Mouse (Mus musculus): ENCODE results near the gene Pald1. TPM values are rescaled to one million over a fixed set of nuclear protein-coding genes. Genes with fewer than 3 reads are reported as not detected.

Pald1 gene
- polyA plus RNA-seq, 2 experiments from 2014 or later = not detected

- ATAC-seq = no peak
Observed at GRCm38 (mm10) chr10:61325782-61326328, 57.5 kb downstream of the Pald1 start.

DNA sequence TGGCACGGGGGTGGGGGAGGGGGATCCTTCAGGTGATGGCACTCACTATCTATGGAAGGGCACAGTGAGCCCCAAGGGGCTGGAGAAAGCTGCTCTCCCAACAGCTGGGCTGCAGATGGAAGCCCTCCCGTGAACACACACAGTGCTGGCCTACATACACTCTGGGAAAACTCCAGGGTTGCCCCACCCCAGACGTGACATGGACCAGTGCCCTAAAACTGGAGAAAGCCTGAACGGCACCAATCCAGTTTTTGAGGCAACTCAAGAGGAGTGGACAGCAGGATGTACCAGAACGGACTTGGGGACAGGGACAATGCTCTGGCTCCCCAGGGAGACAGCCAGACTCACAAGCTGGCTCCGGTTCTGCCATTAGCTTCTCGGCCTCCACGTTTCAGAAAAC is 58.6 kb downstream of the Pald1 start:
- ATAC-seq = no peak

GRCm38 (mm10) chr10:61318527-61318926 is 64.8 kb downstream of the Pald1 start:
- ATAC-seq = no peak

- ATAC-seq = no peak
Observed at GRCm38 (mm10) chr10:61315324-61315880, 67.9 kb downstream of the Pald1 start.

DNA sequence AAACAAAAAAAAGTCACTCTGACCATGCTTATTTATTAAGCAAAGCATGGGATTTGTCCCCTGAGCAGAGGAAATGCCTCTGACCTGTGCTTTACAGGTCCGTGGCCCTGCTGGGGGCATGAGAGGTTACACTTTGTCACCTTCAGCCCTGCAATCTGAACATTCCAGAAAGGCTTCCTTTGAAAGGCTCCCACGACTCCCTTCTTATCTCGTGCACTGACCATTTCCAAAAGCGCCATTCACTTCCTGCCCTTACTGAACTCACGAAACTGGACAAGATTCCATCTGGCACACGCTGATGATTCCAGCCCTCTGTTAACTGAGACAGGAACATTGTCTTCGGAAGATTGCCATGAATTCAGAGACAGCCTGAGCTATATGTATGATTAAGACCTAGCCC is 69.6 kb downstream of the Pald1 start:
- ATAC-seq = no peak

DNA sequence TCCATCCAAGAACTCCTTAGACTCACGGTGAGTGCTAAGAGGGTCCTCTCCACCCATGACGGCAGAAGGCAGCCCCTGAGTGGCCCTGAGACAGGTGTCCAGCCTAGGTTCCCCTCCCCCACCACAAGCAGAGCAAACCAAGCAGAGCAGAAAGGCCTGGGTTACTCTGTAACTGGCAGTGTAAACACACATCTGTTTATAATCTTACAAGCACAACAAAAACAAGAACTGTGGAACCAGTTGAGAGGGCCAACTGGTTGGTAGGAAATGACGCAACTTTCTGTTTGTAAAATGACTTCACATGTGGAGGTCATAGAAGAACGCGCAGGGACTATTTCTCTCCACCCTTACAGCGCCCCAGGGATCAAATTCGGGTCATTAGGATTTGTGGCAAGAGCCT is 70.6 kb downstream of the Pald1 start:
- no peak for ATAC-seq

GRCm38 (mm10) chr10:61312159-61312558 is 71.2 kb downstream of the Pald1 start:
- no peak for ATAC-seq

DNA sequence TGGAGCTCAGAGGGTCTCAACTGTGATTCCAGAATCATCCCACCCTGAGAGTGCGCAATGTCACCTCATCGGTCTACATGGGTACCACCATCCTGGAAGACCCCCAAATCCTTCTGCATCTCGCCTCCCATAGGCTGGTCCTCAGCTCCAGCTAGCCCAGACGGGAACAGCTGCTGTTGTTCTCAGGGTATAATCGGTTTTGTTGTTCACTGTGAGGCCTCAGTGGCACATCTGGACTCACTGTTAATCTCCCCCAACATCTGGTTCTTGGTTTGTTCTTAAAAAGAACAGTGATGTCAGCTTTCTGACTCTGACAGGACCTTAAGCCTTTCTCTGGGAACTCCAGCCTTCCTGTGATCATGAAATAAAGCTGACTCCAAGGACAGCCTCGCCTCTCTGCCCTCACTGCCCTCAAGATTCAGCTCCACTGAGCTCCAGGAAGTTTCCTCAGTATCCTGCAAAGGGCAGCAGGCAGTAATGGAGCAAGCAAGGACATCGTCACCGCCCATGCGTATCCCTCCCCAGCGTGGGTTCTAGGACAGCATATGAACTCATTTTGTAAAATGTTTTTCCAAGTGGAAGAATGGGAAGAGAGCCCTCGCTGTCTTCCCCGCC is 74.5 kb downstream of the Pald1 start:
- ATAC-seq = no peak

- peak; percentile 40 for ATAC-seq
Observed at GRCm38 (mm10) chr10:61305928-61306590, 77.3 kb downstream of the Pald1 start.

DNA sequence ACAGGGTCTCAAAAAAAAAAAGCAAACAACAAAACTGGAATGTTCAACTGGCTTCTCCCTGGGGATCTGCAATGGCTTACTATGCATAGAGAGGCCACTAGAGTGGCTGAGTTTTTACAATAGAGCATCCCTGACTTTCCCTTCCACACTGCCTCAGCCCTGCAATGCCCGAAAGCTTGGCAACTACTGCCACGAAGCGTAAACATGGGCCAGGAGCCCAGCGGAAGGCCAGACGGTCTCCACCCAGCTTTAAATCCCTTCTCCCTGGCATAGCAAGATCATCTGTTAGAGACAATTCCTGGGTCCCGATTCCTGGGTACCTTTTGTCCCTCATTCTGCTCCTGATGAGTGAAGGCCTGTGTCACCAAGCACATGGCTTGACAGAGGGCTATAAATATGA is 79.3 kb downstream of the Pald1 start:
- ATAC-seq = no peak

DNA sequence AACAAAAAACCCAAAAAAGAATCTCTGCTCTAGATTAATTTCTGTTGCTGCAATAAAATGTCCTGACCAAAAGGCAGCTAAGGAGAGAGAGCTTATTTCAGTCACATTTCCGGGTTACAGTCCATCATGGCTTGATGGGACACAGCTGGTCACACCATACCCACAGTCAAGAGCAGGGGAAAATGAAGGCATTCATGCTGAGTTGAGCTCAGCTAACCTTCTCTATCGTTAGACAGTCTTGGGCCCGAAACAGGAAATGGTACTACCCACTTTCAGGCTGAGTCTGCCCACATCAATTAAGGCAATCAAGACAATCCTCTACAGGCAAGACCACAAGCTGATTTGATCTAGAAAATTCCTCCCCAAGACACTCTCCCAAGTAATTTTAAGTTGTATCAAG is 82.3 kb downstream of the Pald1 start:
- ATAC-seq = no peak

DNA sequence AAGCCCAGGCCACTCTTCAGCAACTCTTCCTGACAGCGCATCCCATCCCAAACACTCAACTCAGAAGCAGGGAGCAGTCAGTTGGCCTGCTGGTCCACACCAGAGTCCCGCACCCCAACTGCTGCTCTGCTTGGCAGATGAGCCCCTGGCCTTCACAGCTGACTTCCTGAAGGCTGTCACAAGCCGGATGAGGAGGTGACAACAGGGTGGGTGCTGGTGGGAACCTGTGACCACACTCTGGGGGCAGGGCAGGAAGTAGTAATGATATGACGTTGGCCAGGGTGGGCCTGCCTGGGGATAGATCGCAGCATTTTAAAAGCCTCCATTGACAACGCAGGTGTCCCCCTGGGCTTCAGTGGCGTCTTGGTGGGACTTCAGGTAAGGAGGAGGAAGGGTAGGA is 85.9 kb downstream of the Pald1 start, which contains the start of gene Prf1:
Prf1 (plus strand) TSS at position 357 of the 400 bp plus-strand sequence.
- peak; percentile 92 for ATAC-seq

DNA sequence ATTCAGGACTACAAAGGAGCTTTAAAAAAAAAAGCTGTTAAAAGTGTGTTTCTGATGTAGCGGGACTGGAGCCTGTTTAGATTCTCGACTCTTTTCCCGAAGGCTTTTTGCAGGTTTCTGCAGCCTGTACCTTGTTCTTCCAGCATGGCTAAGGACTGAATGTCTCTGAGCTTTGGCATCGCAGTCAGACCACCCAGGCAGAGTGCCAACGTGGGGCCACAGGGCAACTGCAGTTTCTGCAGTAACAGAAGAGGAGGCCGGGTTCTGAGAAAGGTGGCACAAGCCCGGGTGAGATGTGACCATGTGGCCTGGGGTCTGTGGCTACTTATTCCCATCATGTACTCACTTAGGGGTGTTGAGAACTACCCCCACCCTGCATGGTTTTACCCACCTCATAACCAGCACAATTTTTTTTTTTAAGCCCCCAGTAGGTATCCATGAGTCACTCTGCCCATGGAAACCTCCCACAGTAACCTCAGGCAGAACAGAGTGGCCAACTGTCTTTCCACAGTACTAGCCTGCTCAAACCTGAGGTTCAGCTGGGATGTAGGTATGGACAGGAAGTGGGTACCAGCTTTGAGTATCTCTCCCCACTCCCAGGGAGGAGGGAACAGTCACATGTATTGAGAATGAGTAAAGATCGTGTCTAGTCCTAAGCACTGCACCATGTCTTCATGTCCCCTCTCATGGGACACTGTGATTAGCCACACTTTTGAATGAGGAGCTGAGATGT is 86.5 kb downstream of the Pald1 start:
- ATAC-seq = peak; percentile 65

DNA sequence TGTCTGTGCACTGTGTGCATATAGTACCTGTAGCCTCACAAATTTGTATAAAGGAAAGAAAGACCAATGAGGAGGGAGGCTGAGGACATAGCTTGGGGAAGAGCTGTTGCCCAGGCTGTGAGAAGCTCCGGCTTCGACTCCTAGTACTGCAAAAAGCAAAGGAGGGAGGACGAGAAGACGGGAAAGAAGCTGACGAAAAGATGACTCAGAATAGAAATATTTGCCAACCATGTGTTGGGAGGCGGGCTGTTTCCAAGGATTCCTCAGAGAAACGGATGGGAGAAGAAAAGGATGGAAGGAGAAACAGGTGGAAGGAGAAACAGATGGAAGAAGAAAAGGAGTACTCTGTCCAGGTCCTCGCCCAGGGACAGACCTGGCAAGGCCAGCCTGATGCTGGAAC is 89.1 kb downstream of the Pald1 start:
- no peak for ATAC-seq

- ATAC-seq = no peak
Observed at GRCm38 (mm10) chr10:61290479-61290878, 92.9 kb downstream of the Pald1 start.

DNA sequence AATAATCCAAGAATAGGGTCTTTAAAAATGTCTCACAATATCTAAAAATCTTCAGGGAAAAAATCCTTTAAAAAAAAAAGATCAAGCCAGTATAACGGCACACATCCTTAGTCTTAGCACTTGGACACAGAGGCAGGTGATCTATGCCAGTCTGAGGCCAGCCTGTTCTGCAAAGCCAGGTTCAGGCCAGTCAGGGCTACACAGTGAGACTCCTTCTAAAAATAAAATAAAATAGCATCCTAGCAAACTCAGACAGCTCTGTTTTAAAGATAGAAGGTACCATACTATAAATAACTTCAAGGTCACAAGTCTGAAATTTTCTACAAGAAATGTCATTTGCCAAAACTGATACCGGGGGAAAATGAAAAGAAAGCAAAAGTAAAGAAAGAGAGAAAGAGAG is 93.3 kb downstream of the Pald1 start:
- ATAC-seq = no peak

DNA sequence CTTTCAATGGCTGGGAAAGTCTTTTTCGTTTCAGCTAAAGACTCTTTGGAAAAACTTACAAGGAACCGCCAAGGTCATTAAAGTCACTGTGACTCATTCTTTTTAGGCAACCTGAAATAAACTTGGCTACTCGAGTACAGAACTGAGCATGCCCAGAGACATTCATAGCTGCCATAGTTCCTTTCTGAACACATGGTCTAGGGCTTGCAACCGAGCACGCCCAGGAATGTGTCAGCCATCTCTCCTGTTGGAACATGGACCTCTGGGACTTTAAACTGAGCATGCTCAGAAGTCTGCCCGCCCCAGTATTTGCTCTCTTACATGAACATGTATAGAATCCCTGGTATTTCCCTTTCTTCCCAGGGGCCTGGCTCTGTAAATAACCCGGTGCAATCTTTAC is 97.1 kb downstream of the Pald1 start:
- no peak for ATAC-seq

- ATAC-seq = no peak
Observed at GRCm38 (mm10) chr10:61285271-61285670, 98.1 kb downstream of the Pald1 start.

DNA sequence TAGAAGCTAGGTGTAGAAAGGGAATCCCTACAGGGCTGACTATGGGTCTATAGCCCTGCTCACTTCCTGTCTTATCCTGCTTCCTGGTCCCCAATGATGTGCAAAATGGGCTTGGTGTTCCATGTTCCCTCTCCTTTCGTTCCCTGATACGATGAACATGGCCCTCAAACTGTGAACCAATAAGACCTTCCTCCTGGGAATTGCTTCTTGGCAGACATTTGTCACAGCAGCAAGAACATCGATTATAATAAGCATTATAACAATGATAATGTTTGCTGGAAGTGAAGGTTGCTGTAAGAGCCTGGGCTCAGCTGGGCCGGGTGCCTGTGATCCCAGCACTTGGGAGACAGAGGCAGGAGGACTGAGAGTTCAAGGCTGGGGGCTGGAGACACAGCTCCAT is 99.0 kb downstream of the Pald1 start:
- no peak for ATAC-seq

GRCm38 (mm10) chr10:61281115-61281514 is 102.2 kb downstream of the Pald1 start:
- ATAC-seq = no peak

DNA sequence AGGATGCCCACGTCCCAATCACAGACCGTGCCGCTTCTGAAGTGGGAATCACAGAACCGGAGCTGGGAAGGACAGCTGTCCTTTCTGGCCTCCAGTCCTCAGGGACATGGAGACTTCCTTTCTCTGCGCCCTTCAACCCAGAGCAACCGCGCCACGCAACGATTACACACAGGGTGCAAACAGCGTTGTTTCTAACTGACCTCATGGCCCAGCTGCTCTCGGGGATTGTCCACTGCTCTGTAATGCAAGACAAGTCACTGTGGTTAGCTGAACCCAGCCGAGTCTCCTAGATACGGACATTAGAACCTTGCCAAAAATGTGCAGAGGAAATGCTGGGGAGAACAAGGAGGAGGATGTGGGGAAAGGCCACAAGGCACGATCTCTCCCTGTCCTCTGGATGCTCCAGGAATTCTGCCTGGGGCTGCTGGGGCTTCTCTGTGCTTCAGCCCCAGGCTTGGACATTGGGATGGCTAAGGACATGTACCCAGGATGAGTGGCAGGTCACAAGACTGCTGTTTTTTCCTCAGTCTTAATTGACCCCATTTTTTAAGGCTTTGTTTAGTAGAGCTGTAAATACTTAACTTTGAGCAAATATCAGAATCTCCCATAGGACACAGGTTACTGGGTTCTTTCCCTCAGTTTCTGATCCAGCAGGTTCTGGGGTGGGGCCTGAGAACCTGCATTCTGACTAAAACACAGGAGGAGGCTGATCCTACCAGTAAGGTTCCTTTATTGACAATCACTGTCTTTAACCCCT is 105.2 kb downstream of the Pald1 start:
- no peak for ATAC-seq

DNA sequence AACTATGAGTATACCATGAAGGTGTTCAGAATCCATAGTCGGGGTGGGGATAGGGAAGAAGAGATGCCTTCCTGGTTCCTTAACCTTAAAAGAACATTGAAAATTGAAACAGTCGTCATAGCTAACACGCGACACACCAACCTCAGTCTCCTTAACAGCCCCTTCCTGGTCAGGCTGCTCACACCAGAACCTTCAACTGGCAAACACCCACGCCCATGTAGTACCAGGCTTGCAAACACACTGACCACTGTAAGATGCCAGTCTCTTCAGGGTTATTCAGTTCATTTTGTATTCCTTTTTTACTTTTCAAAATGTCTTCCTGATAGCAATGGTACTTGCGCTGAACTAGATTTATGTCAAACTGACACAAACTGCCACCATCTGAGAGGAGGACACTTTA is 106.3 kb downstream of the Pald1 start:
- no peak for ATAC-seq

All from activated CD4-positive, CD25-positive, alpha-beta regulatory T cell, adult 4 months (primary cell).